Mouse (Mus musculus): ENCODE data around the gene Slc4a8.

DNA sequence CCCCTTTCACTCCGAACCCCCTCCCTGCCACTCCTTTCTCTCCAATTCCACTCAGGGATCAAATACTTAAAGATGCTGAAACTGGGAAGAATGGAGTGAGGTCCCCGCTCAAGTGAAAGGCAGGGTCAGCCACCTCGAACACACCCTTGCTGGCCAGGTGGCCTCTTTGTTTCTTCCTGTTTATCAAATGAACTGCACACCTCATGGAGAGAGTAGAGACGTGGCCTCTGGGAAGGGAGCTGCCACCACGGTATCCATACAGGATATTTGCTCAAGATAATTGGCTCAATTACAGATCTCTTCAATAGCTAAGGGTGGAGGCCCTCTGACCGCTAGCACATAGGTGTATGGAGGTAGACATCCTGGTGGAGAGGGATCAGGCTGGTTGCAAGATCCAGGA, 39.0 kb upstream of the Slc4a8 start:
- TF ChIP-seq POLR2A (IDR thresholded peaks at IDR 0.05; ENCODE audit: insufficient read length, low read depth) (no peak), MAX (IDR thresholded peaks at IDR 0.05; ENCODE audit: low read depth) (no peak), TCF12 (IDR thresholded peaks at IDR 0.05; ENCODE audit: insufficient read depth, poor library complexity, severe bottlenecking) (no peak), USF1 (IDR thresholded peaks at IDR 0.05; ENCODE audit: low read depth) (no peak), POLR2AphosphoS2 (IDR thresholded peaks at IDR 0.05; ENCODE audit: insufficient read length, low read depth) (no peak), CEBPB (IDR thresholded peaks at IDR 0.05; ENCODE audit: insufficient read depth, poor library complexity, severe bottlenecking) (no peak), E2F4 (IDR thresholded peaks at IDR 0.05; ENCODE audit: insufficient read depth) (no peak), SRF (IDR thresholded peaks at IDR 0.05; ENCODE audit: control insufficient read depth, insufficient read length, low read depth) (no peak), MYOG (IDR thresholded peaks at IDR 0.05; ENCODE audit: control insufficient read depth in 1 of 3, insufficient read depth in 1 of 3, insufficient read length in 2 of 3, low read depth in 2 of 3) (no peak), REST (IDR thresholded peaks at IDR 0.05; ENCODE audit: insufficient read depth, insufficient read length) (no peak), MYOD1 (IDR thresholded peaks at IDR 0.05; ENCODE audit: control insufficient read depth in 1 of 3, insufficient read length in 2 of 3, low read depth in 2 of 3) (no peak)
